Mouse (Mus musculus) brown adipose tissue, adult 24 weeks (tissue): ENCODE measurements around the gene Ddost. TPM values are rescaled to one million over a fixed set of nuclear protein-coding genes. Genes with fewer than 3 reads are reported as not detected.

ENCODE experiments used
- H3K27ac ChIP-seq: fragments of 200-500 bp; replicated peaks from 2 replicates; pipeline ENCODE4 v1.5.1; 2012; ENCODE audit warnings: low read depth, mild to moderate bottlenecking, low read length
- H3K4me1 ChIP-seq: fragments of 200-500 bp; 2 replicates; pipeline ENCODE4 v1.6.1; 2012; ENCODE audit warnings: low read length, mixed read lengths; ENCODE audit not compliant: control insufficient read depth, insufficient read depth, insufficient read length
- H3K4me3 ChIP-seq: fragments of 200-500 bp; 2 replicates; pipeline ENCODE4 v1.5.1; 2012; ENCODE audit warnings: low read depth, mild to moderate bottlenecking, low read length, moderate library complexity; ENCODE audit not compliant: insufficient read depth
- polyA plus RNA-seq: library from polyadenylated mRNA; stranded (reverse); fragments of >200 nt; gene quantifications from 2 replicates; pipeline ENCODE4 v1.2.4, GENCODE M21; 2012; ENCODE audit not compliant: missing spikeins, insufficient read depth, insufficient read length

Gene Ddost
- polyA plus RNA-seq, 1 experiment, result 40.6 TPM

DNA sequence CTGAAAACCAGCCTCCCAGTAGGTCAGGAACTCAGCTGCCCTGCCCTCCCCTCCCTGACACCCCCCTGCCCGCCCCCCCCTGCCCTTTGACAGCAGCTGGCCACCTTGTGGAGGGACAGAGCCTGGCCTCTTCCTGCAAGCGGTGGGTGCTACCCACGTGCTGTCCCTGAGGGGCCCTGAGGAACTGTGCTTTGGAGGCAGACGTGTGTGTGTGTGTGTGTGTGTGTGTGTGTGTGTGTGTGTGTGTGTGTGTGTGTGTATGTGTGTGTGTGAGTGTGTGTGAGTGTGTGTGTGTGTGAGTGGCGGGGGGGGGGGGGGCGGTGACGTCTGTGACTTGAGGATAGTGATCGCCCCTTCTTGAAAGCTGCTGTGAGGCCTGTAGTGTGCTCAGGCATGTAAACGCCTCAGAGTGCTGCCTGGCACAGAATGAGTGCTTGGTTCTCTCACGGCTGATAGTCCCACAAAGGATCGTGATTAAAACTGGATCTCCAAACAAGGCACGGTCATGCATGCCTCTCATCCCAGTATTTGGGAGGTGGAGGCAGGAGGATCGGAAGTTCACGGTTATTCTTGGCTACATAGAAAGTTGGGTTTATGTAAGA is 10.5 kb upstream of the Ddost start:
- Histone ChIP-seq H3K27ac (no peak overlapping the region), H3K4me3 (no peak overlapping the region), H3K4me1 (no peaks in the 10 kb centered on the region)

DNA sequence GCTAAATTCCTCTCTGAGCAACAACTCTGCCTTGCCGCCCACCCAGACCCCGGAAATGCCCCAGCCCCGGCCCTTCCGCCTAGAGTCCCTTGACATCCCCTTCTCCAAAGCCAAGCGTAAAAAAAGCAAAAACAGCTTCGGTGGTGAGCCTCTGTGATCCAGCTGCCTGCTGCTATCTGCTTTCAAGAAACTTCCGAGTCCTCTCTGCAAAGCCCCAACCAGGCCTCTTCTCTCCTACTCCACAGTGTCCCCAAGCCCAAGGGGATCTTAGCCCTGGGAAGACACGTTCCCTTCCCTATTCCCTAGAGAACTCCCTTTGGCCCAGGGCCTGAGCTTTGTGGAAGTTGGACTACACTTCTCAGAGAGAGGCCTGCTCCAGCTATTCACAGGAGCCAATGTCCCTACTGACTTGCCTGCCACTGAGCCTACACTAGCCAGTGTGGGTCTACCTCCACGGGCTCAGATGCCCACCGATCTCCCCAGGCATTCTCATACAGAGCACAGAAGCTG is 3.2 kb upstream of the Ddost start:
- H3K4me3 ChIP-seq, result no peak overlapping the region
- H3K27ac ChIP-seq, result no peak overlapping the region
- 0 out of 2 replicates have a peak, but pooled peaks cover 6% of the 10 kb centered on the region for H3K4me1 ChIP-seq

DNA sequence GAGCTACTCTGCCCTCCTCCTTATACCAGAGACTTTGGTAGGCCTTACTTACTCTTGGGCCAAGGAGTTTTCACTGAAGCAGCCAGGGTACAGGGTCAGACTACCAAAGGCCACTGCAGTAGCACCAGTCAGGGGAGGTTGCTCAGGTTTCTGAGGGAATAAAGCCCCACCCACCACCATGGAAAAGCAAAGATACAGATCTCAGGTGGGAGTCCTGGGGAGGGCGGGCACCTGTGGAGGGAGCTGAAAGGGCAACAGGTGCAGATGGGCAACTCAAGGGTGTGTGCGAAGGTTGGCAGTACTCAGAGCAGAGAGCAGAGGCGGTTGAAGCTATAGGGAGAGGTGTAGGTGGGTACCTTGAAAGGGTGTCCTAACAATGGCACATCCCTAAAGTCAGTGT is 1.5 kb upstream of the Ddost start:
- H3K4me3 ChIP-seq, result no peak overlapping the region
- H3K27ac ChIP-seq, result no peak overlapping the region
- H3K4me1 ChIP-seq, result 0 out of 2 replicates have a peak, but pooled peaks cover 6% of the 10 kb centered on the region

DNA sequence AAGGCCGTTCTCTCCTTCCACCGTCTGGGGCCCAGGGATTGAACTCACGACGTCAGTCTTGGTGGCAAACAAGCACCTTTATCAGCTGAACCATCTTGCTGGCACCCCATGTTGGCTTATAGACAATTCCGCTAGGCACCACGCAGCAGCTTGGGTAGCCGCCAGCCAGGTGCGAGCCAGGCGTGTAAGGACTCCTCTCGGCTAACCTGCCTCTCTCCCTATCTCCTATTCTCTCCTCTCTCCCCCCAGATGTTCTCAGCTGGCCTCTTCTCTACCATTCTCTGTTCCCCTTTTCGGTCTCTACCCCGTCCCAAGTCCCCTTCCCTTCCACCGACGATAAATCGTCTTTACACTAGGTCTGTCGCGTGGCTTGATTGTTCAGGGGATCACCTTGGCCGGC is 788 bp upstream of the Ddost start:
- Histone ChIP-seq H3K4me3 (peak overlapping the region; percentile 57), H3K27ac (no peak overlapping the region), H3K4me1 (0 out of 2 replicates have a peak, but pooled peaks cover 6% of the 10 kb centered on the region)

DNA sequence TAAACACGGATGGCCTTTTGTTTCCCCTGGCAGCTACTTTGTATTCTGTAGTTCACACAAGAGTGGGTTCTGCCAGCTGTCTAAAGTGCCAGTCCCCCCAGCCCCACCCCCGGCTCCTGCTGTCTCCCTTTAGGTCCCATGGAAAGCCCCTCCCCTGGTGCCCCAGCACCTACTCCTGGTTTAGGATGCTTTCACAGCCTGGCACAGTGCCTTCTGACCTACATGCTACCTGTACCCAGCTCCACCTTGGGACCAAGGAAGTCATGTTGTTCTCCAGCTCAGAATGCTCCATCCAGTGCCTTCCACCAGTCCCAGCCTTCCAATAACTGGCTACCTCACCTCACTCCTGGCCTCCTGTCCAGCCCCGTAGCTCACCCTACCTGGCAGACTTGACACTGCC is 2.5 kb downstream of the Ddost start:
- H3K4me3 ChIP-seq, result no peak overlapping the region
- H3K27ac ChIP-seq, result no peak overlapping the region
- 0 out of 2 replicates have a peak, but pooled peaks cover 6% of the 10 kb centered on the region for H3K4me1 ChIP-seq

DNA sequence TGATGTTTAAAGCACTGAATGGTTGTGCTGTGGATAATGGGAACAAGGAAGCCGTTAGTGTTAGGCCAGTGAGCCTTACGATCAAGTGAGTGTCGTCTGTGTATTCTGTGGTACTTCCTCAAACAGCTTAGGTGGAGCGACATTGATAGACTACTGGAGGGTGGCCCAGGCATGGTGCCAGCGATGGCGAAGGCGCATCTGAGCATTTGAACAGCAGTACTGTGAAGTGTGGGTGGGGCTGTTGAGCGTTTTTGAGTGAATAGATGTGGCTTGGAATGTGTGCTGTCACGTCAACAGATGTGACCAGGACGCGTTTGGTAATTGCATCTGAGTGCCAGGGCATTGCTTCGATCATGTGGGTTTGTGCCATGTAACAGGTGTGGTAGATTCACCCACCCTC is 3.2 kb downstream of the Ddost start:
- H3K4me3 ChIP-seq, result no peak overlapping the region
- H3K27ac ChIP-seq, result no peak overlapping the region
- 0 out of 2 replicates have a peak, but pooled peaks cover 6% of the 10 kb centered on the region for H3K4me1 ChIP-seq

DNA sequence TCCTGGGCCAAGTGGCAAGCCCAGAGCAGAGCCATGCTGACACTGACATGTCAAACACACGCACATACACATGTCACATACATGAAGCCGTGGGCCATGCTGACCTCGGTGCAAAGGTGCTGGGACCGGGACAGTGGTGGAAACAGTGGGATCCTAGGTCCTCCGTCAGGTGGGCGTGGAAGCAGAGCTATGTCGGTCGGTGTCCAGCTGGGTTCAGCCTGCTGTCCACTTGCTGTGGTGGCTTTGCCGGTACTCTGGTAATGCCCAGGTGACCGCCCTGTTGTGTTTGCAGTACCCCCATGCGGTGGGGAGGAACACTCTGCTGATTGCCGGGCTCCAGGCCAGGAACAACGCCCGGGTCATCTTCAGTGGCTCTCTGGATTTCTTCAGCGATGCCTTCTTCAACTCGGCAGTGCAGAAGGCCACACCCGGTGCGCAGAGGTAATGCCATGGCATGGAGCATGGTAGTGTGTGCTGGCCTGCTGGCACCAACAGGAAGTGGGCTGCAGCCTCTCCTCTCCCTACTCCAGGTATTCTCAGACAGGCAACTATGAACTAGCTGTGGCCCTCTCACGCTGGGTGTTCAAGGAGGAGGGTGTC is 5.9 kb downstream of the Ddost start:
- H3K27ac ChIP-seq, result no peak overlapping the region
- H3K4me3 ChIP-seq, result no peak overlapping the region
- H3K4me1 ChIP-seq, result 0 out of 2 replicates have a peak, but pooled peaks cover 3% of the 10 kb centered on the region

DNA sequence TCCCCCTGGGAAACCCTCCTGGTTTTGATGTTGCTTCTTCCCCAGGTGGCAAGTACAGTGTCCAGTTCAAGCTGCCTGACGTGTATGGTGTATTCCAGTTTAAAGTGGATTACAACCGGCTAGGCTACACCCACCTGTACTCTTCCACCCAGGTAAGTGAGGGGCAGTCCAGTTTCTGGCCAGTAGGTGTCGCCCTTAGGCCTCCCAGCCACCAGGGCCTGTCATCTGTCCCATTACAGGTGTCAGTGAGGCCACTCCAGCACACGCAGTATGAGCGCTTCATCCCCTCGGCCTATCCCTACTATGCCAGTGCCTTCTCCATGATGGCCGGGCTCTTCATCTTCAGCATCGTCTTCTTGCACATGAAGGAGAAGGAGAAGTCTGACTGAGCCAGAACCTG is 7.1 kb downstream of the Ddost start:
- Histone ChIP-seq H3K4me3 (no peak overlapping the region), H3K4me1 (no peaks in the 10 kb centered on the region), H3K27ac (no peak overlapping the region)

DNA sequence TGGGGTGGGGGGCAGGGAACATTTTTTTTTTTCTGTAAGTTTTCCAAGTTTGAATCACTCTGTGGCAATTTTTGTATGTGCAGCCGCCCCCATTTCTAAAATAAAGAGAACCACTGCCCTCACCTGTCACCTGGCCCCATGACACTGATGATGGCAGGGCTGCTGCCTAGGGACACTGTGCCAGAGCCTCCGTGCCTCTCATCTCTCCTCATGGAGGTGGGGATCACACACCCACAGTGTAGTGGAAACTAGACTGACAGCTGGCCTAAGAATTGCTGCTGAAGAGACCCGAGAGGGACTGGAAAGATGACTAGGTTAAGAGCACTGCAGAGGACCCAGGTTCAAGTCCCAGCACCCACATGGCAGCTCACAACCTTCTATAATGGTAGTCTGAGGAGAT is 7.6 kb downstream of the Ddost start:
- Histone ChIP-seq H3K4me1 (no peaks in the 10 kb centered on the region), H3K4me3 (no peak overlapping the region), H3K27ac (no peak overlapping the region)

DNA sequence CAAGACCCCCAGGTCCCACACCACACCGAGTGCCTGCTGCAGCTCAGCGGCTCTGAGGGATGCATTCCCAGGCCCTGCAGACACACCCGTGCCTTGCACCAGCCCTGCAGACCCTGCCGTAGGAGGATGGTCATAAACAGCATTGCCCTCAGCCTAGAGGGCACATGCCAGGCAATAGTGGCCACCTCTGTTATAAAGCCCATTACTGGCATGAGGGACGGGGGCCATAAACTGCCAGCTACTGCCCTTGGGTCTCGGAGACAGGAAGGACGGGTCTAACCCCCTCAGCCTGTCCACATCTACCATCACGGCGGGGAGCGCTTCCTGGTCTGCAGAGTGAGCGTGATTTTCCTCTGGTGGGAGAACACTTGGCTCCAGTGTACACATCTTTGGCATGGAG is 8.5 kb downstream of the Ddost start:
- Histone ChIP-seq H3K4me3 (no peak overlapping the region), H3K4me1 (no peaks in the 10 kb centered on the region), H3K27ac (no peak overlapping the region)

DNA sequence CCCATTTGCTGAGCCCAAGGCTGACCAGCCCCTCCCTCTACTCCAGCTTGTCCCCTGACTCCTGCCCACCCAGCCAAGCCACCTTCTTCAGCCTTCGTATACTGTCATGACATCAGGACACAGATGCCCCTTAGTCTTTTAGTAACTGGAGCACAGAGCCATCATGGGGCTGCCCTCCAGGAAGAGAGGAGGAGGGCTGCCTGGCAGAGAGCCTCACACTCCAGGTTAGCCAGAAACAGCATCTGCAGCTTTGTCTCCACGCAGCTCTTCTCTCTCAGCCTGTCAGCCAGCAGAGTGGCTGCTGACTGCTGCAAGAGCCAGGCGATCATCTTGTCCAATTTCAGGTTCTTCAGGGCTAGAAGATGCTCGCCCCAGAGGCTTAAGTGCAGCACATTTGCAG is 9.3 kb downstream of the Ddost start:
- Histone ChIP-seq H3K27ac (no peak overlapping the region), H3K4me3 (no peak overlapping the region), H3K4me1 (no peaks in the 10 kb centered on the region)

DNA sequence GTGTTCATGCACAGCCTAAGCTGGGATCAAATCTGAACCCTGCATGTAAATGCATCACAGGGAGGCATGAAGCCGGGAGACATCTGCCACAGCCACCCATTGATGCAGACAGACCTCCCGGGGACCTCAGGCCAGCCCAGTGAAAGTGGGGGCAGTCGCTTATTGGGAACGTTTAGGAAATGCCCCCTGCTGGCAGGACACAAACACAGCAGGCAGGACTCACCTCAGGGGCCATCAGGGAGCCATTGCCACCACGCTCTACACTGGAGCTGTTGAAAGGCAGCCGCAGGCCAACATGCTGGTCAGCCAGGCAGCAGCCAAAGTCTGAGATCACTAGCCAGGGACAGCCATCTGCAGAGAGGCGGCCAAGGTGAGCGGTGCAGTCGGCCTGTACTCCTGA is 11.3 kb downstream of the Ddost start:
- Histone ChIP-seq H3K27ac (no peak overlapping the region), H3K4me1 (no peaks in the 10 kb centered on the region), H3K4me3 (no peak overlapping the region)

DNA sequence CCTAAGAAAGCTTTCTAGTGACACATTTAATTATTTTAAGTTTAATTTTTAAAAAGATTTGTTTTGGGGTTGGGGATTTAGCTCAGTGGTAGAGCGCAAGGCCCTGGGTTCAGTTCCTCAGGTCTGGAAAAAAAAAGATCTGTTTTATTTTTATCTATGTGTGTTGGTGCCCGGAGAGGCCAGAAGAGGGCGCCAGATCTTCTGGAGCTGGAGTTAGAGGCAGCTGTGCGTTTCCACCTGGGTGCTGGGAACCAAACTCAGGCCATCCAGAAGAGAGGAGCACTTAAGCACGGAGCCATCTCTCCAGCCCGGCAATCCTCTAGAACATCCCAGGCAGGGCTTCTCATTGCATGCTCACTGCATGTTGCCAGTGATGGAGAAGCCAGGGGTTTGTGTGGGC is 11.8 kb downstream of the Ddost start:
- Histone ChIP-seq H3K4me1 (no peaks in the 10 kb centered on the region), H3K27ac (no peak overlapping the region), H3K4me3 (no peak overlapping the region)

DNA sequence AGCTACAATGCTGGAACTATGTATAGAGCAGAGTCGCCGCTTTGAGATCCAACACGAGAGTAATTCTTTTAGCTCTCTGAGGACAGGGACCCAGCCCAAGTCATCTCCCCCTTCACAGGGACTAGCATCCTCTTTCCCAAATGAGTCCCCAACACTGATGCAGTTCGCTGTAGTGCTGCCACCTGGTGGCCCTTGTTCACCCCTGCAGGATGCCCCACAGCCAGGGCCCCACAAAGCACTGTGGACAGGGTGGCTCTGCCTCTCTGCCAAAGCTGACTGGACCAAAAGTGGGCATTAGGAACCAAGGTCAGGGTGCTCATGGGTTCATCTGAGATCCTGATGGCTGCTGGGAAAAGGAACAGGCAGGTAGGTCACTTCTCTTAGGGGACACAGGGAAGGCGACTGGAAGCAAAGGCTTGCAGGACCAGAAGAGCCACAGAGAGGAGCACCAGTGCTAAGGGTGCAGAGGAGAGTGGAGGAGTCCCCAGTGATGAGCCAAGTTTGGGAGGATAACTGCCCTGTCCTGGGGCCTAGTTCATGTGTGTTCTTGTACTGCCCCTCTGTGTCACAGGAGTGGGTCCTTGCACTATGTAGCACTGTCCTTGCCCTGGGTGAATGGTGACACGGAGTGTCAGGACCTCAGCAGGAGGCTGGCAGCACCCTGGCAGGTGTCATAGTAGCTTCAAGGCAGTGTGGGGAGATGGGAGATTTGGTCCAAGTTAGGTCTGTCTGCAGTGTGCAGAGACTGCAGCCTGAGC is 14.2 kb downstream of the Ddost start:
- H3K4me3 ChIP-seq, result no peak overlapping the region
- H3K4me1 ChIP-seq, result 0 out of 2 replicates have a peak, but pooled peaks cover 4% of the 10 kb centered on the region
- no peak overlapping the region for H3K27ac ChIP-seq

DNA sequence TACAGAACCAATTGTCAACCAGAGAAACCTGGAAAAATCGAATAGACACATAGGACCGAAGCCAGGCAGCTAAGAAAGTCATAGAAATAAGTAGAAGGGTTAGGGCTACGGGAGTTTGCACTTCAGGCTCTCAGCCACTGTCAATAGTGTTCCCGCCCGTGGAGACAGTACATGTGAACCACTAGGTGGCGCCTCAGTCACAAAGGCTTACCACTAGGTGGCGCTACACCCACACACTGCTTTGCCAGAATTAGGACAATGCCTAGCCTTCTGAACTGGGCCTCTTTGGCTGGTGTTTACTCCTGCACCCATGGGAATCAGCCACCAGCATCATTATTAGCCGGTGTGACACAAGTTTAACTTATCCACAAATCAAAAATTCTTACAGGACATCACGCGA is 15.0 kb downstream of the Ddost start:
- H3K27ac ChIP-seq, result no peak overlapping the region
- 0 out of 2 replicates have a peak, but pooled peaks cover 5% of the 10 kb centered on the region for H3K4me1 ChIP-seq
- no peak overlapping the region for H3K4me3 ChIP-seq
